Mouse (Mus musculus) adrenal gland (tissue): ENCODE measurements around the gene Tbxas1.

Experiments
- intact Hi-C: fragments of 180-260 bp; cut with DNase I; formaldehyde crosslinking; loops from one replicate; pipeline ENCODE4 v1.15.1; 2025

Tbxas1 gene

GRCm38 (mm10) chr6:39104631-39105030, 229.4 kb downstream of the Tbxas1 start:
- intact Hi-C loops = no loop called here

- intact Hi-C loops = no loop called here
These were observed 231.6 kb downstream of the Tbxas1 start for GRCm38 (mm10) chr6:39106812-39107211.

GRCm38 (mm10) chr6:39112701-39113100, 237.5 kb downstream of the Tbxas1 start:
- intact Hi-C loops = no loop called here

GRCm38 (mm10) chr6:39113141-39113540, 237.9 kb downstream of the Tbxas1 start:
- intact Hi-C loops = no loop called here

GRCm38 (mm10) chr6:39115438-39115837, 240.2 kb downstream of the Tbxas1 start:
- intact Hi-C loops = no loop called here

GRCm38 (mm10) chr6:39117584-39118455, 242.6 kb downstream of the Tbxas1 start, which contains the start of gene Parp12:
Parp12 (minus strand) TSS chr6:39118349.
- intact Hi-C loops = no loop called here

- intact Hi-C loops = no loop called here
These were observed 243.3 kb downstream of the Tbxas1 start for GRCm38 (mm10) chr6:39118456-39118881.

GRCm38 (mm10) chr6:39120685-39121084, 245.5 kb downstream of the Tbxas1 start:
- intact Hi-C loops = no loop called here

GRCm38 (mm10) chr6:39124719-39125118, 249.5 kb downstream of the Tbxas1 start:
- intact Hi-C loops = no loop called here

- intact Hi-C loops = no loop called here
These were observed 256.3 kb downstream of the Tbxas1 start for GRCm38 (mm10) chr6:39131480-39131879.

GRCm38 (mm10) chr6:39132556-39132955, 257.4 kb downstream of the Tbxas1 start:
- intact Hi-C loops = no loop called here
